Mouse (Mus musculus): ENCODE measurements at regions not wholly inside any gene's neighbourhood (a gene's known extent, or its start where the extent isn't known, plus 50 kb on each side); places are given as distances from the start of the nearest gene placed in this dataset.

DNA sequence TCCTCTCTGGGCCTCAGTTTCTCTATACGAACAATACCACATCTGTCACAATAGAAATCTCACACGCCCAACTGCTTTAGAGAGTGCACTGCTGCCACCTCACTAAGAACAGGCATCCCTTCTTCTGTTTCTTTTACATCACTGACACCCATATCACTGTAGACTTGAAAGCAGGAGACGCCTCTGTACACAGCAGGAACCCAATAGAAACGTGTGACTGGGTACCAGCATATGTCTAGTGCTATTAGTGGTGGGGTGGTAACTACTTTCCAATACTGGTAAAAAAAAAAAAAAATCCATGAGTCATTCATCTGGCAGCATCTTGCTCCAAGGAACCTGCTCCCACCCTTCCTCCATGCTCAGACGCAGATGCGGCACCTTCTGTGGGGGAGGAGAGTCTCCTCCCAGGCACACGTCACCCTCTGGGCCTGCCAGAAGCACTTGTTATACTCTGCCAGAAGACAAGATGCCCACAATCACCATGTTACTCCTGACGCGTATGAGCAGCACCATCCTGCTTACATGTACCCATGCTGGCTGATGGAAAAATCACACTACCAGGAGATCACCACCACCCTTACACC, 151.3 kb upstream of the Plxna4 start:
- peak; percentile 11 for DNase-seq

DNA sequence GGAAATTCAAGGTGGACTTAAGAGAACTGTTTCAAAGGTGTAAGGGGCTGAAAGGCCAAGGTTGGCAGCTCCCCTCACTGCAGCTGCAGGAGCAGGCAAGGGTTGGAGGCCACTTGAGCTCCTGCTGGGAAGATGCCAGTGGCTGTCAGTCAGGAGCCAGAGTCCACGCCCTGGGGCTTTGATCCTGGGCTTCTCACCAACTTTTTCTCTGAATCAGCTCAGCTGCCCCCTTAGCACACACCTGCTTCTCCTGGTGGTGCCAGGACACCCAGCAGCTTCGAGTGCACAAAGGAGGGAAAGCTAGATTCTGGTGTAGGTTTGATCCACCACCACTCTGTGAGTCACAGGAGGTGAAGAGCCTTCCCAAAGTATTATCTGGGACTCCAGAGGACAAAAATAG, 140.7 kb upstream of the Plxna4 start:
- DNase-seq: peak; percentile 79
- intact Hi-C loops (cut with DNase I): no loop called here

More for the DNA sequence above, 151.3 kb upstream of the Plxna4 start:
- intact Hi-C loops (cut with DNase I): no loop called here

GRCm38 (mm10) chr6:32726571-32726970, 138.6 kb upstream of the Plxna4 start:
- intact Hi-C loops (cut with DNase I): no loop called here
- no peak for DNase-seq

GRCm38 (mm10) chr6:32717860-32718259, 129.9 kb upstream of the Plxna4 start:
- intact Hi-C loops (cut with DNase I): no loop called here
- DNase-seq: no peak

DNA sequence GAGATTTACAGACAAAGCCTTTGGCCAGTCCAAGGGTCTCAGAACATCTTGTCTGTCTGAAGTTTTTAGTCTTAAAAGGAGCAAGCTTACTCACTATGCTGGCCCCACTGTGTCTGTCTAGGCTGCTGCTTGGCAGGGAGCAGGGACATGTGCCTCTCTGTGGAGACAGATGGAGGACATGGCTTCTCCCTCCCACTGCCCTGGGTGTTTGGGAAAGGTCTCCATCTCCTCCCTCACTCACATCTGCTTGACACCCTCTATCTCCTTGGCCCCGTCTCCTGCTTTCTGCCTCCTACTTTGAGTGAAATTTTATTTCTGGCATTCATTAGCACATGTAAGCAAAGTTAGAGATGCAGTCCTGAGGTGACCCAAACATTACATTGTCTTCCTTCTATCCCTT, 127.1 kb upstream of the Plxna4 start:
- intact Hi-C loops (cut with DNase I): no loop called here
- no peak for DNase-seq

DNA sequence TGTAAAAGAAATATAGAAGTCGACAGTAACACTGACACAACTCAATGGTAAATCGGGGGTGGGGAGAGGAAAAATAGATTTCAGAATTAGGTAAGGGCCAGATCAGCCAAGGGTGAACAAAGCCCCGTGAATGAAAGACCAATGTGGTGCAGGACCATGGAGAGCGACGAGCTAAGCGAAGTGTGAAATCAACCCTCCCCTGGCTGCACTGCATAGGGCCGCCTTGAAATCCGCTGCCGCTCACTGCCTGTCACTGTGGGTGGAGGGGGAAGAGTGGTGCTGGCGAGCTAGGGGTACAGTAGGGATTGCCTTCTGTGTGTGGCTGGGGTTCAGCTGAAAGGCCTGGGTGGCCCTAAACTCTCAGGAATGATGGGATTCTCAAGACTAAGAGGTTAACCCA, 122.2 kb upstream of the Plxna4 start:
- intact Hi-C loops (cut with DNase I): no loop called here
- DNase-seq: peak; percentile 33

GRCm38 (mm10) chr6:32709566-32709965, 121.6 kb upstream of the Plxna4 start:
- intact Hi-C loops (cut with DNase I): no loop called here
- DNase-seq: no peak

DNA sequence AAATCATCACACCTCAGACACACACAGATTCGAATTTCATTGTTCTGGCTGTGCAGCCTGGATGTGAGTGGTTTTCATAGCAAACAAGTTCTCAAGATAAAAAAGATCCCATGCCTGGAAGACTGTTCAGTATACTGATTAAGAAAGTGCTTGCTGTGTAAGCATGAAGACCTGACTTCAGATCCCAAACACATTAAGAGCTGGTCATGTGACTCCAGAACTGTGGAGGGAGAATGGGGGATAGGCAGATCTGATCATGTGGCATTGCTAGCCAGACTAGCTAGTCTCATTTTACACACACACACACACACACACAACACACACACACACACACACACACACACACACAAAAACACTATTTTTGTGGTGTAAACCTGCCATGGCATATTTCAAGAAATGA, 119.4 kb upstream of the Plxna4 start:
- intact Hi-C loops (cut with DNase I): no loop called here
- no peak for DNase-seq

DNA sequence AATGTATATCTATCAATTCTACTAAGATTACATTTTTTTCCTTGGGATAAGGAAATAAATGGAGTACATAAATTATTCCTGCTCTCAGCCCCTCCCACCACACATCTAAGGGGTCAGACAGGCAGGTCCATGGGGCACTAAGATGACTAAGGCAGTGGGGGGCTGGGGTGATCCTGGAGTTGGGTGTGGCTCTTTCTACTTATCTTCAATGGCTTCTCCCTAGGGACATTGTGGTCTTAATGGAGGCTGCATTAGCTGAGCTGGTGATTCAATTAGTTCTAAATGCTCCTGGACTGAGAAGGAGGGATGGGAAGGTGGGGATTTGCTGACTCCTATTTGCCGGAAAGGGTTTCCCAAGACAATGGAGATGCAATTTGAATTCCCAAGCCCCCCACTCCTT, 118.4 kb upstream of the Plxna4 start:
- no peak for DNase-seq
- intact Hi-C loops (cut with DNase I): no loop called here

DNA sequence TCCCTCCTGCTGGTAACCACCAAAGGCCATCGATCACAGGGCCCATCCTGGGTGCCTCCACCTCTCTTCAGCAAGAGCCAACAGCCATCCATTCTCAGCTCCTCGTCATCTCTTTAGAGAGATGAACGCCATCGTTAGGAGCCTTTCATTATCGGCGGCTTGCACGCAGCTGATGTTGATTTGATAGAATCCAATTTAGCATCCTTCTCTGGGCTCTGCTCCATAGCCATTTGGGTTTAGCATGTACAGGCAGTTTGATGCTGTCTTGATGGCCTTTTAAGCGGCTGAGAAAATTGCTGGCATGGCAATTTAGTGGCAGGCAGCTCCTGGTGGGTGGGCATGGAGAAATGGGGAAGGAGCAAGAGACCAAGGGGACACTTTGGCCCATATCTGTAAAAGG, 115.5 kb upstream of the Plxna4 start:
- DNase-seq: no peak

GRCm38 (mm10) chr6:32702245-32702791, 114.3 kb upstream of the Plxna4 start:
- DNase-seq: peak; percentile 75
- intact Hi-C loops (cut with DNase I): no loop called here

More for the DNA sequence above, 115.5 kb upstream of the Plxna4 start:
- intact Hi-C loops (cut with DNase I): no loop called here

- intact Hi-C loops (cut with DNase I): no loop called here
- DNase-seq: no peak
Observed at GRCm38 (mm10) chr6:32699811-32700210, 111.8 kb upstream of the Plxna4 start.

GRCm38 (mm10) chr6:32697771-32698270, 109.8 kb upstream of the Plxna4 start:
- intact Hi-C loops (cut with DNase I): no loop called here
- DNase-seq: no peak

- intact Hi-C loops (cut with DNase I): no loop called here
- no peak for DNase-seq
Observed at GRCm38 (mm10) chr6:32696037-32696436, 108.0 kb upstream of the Plxna4 start.

- intact Hi-C loops (cut with DNase I): no loop called here
Observed at GRCm38 (mm10) chr6:32672552-32672951, 84.6 kb upstream of the Plxna4 start.

GRCm38 (mm10) chr6:32659743-32660142, 71.8 kb upstream of the Plxna4 start:
- intact Hi-C loops (cut with DNase I): no loop called here
- no peak for DNase-seq

More at GRCm38 (mm10) chr6:32672552-32672951, 84.6 kb upstream of the Plxna4 start:
- DNase-seq: no peak

DNA sequence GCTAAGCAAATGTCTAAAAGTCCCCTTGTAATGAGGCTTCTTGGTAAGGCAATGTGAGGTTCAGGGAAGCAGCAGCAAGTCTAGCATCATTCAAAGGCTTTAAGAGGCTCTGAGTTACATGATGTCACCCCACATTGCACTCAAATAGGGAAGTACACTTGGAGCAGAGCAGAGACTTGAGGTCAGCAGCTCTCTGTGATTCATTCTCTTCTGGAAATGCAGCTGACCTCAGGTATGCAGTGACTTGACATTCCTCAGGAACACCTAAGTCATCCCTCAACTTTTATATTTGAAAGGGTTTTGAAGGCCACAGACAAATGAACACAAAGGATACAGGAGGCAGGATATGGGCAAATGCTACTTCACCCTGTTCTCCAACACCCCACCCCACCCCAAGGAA, 69.4 kb upstream of the Plxna4 start:
- DNase-seq: no peak
- intact Hi-C loops (cut with DNase I): no loop called here

- no peak for DNase-seq
- intact Hi-C loops (cut with DNase I): no loop called here
Observed at GRCm38 (mm10) chr6:32654188-32654587, 66.2 kb upstream of the Plxna4 start.

DNA sequence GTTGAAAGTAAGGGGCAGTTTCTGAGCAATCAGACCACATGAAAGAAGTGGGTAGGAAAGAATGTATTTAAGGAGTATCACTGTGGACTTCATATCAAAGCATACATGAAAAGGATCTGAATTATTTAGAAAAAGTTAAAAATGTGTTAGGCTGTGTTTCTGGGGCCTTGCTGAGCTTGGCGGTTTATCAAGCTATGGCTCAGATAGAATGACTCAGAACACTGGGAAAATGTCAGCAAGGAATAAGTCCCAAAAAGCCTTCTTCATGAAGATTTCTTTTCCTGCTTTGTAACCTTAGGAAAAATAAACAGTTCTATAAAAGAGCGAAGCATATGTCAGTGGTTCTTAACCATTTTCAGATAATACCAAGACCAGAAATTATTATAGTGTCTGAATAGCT, 56.0 kb upstream of the Plxna4 start:
- intact Hi-C loops (cut with DNase I): no loop called here
- DNase-seq: no peak

GRCm38 (mm10) chr6:32638843-32639242, 50.9 kb upstream of the Plxna4 start:
- intact Hi-C loops (cut with DNase I): no loop called here
- DNase-seq: no peak

All from left cerebral cortex, postnatal 4 days (tissue).